16 mouse cellular contexts compared by ENCODE assay signal in genomic region chr10:56795396-56795795, GRCm38 (mm10).
DNase-seq lines count a peak whose midpoint lies in the region; ATAC-seq lines count a peak whose summit lies in the region.
"Had no signal": no experiment of that assay in that cellular context is flagged by ENCODE, and none has a peak within 500 bp of the region (broad histone marks: within the 10 kb centered on the region; RNA-seq: fewer than 3 reads in every experiment).

No protein-coding gene starts in this region.

- H3K4me2 ChIP-seq in forebrain, embryonic 14.5 days (ENCODE audit: low read length), result no peak overlapping the region
- H3K4me2 ChIP-seq in forebrain, embryonic 16.5 days (ENCODE audit: low read length), result no peak overlapping the region
- H3K4me2 ChIP-seq in midbrain, embryonic 13.5 days (replicated peaks), result no peak overlapping the region
- H3K4me2 ChIP-seq: embryonic facial prominence, embryonic 12.5 days; lung, embryonic 14.5 days had no signal

- no peaks in the 10 kb centered on the region for H3K27me3 ChIP-seq in forebrain, embryonic 14.5 days (replicated peaks; ENCODE audit: control insufficient read depth, insufficient read depth, low read length)
- H3K27me3 ChIP-seq in forebrain, embryonic 16.5 days (replicated peaks; ENCODE audit: control insufficient read depth, insufficient read depth, low read length), result no peaks in the 10 kb centered on the region
- no peaks in the 10 kb centered on the region for H3K27me3 ChIP-seq in midbrain, embryonic 13.5 days
- H3K27me3 ChIP-seq: embryonic facial prominence, embryonic 12.5 days had no signal

- DNase-seq in forebrain, embryonic 14.5 days (ENCODE audit: low spot score), result peak; percentile 36
- DNase-seq in R1 (ENCODE audit: low read depth, low spot score), result peak; percentile 59
- peak; percentile 22 for DNase-seq in embryo, embryonic 9.5 days (ENCODE audit: extremely low spot score)
- no peak for DNase-seq in adrenal gland, postnatal 36 days
- DNase-seq in cerebellum, adult 18-20 months, result no peak
- DNase-seq: adrenal gland, postnatal 10 days; cerebellum, adult 11-12 months; heart, adult 18-20 months; heart, postnatal 14 days; kidney, adult 2 months; lung, embryonic 14.5 days had no signal

- no peak overlapping the region for H3K9ac ChIP-seq in forebrain, embryonic 14.5 days (ENCODE audit: low read length)
- no peak overlapping the region for H3K9ac ChIP-seq in forebrain, embryonic 16.5 days (replicated peaks; ENCODE audit: low read depth, low read length)
- H3K9ac ChIP-seq in midbrain, embryonic 13.5 days (replicated peaks), result no peak overlapping the region
- H3K9ac ChIP-seq: embryonic facial prominence, embryonic 12.5 days; lung, embryonic 14.5 days had no signal

- H3K4me3 ChIP-seq in forebrain, embryonic 14.5 days (ENCODE audit: low read depth, low read length), result no peak overlapping the region
- H3K4me3 ChIP-seq in forebrain, embryonic 16.5 days (replicated peaks; ENCODE audit: low read length), result no peak overlapping the region
- no peak overlapping the region for H3K4me3 ChIP-seq in midbrain, embryonic 13.5 days (replicated peaks)
- H3K4me3 ChIP-seq: embryonic facial prominence, embryonic 12.5 days; myocyte had no signal

- no peak overlapping the region for H3K27ac ChIP-seq in forebrain, embryonic 14.5 days (ENCODE audit: low read depth, low read length)
- no peak overlapping the region for H3K27ac ChIP-seq in forebrain, embryonic 16.5 days (ENCODE audit: low read length)
- H3K27ac ChIP-seq in midbrain, embryonic 13.5 days, result no peak overlapping the region
- H3K27ac ChIP-seq: embryonic facial prominence, embryonic 12.5 days had no signal

- H3K9me3 ChIP-seq in forebrain, embryonic 14.5 days (replicated peaks; ENCODE audit: control insufficient read depth, low read length), result no peaks in the 10 kb centered on the region
- no peaks in the 10 kb centered on the region for H3K9me3 ChIP-seq in forebrain, embryonic 16.5 days (ENCODE audit: control insufficient read depth, low read length)
- H3K9me3 ChIP-seq in midbrain, embryonic 13.5 days, result no peaks in the 10 kb centered on the region
- H3K9me3 ChIP-seq: embryonic facial prominence, embryonic 12.5 days had no signal

- no peak for ATAC-seq in forebrain, embryonic 14.5 days
- ATAC-seq in forebrain, embryonic 16.5 days, result no peak
- ATAC-seq in midbrain, embryonic 13.5 days, result peak; percentile 66; the same call in 1 of the 2 replicates
- ATAC-seq in CD4-positive, CD25-positive, alpha-beta regulatory T cell, adult 4 months, result no peak

- WGBS in forebrain, embryonic 14.5 days, result 19% methylated on average over 3 of the region's 3 CpGs
- 15% methylated on average over 3 of the region's 3 CpGs for WGBS in forebrain, embryonic 16.5 days
- 26% methylated on average over 3 of the region's 3 CpGs for WGBS in midbrain, embryonic 13.5 days

- no peaks in the 10 kb centered on the region for H3K36me3 ChIP-seq in forebrain, embryonic 14.5 days (ENCODE audit: control insufficient read depth, insufficient read depth, low read length)
- no peaks in the 10 kb centered on the region for H3K36me3 ChIP-seq in forebrain, embryonic 16.5 days (ENCODE audit: control insufficient read depth, insufficient read depth)
- no peaks in the 10 kb centered on the region for H3K36me3 ChIP-seq in midbrain, embryonic 13.5 days
- H3K36me3 ChIP-seq: embryonic facial prominence, embryonic 12.5 days had no signal

- H3K4me1 ChIP-seq in forebrain, embryonic 14.5 days (ENCODE audit: control insufficient read depth, insufficient read depth, low read length), result no peaks in the 10 kb centered on the region
- H3K4me1 ChIP-seq in forebrain, embryonic 16.5 days (replicated peaks; ENCODE audit: control insufficient read depth, insufficient read depth, low read length), result no peaks in the 10 kb centered on the region; the same call in 1 of the 2 replicates
- H3K4me1 ChIP-seq in midbrain, embryonic 13.5 days (replicated peaks), result no peaks in the 10 kb centered on the region
- H3K4me1 ChIP-seq: embryonic facial prominence, embryonic 12.5 days had no signal

Comparison
In these comparisons a context has a peak if more than half of its experiments do, and no peak if none do; other contexts are left out.
1. DNase-seq: peak in forebrain, embryonic 14.5 days (single experiment), R1 (single experiment) and embryo, embryonic 9.5 days (single experiment); none in adrenal gland, postnatal 36 days (0 of 2) and cerebellum, adult 18-20 months (0 of 2).